Mouse (Mus musculus): Measurements from ENCODE around the gene Fbxl7. TPM values are rescaled to one million over a fixed set of nuclear protein-coding genes. Genes with fewer than 3 reads are reported as not detected.

Gene Fbxl7
- polyA plus RNA-seq (2012; rRNA removed; ENCODE audit: low replicate concordance): 0.53 and 1.0 TPM in 2 replicates

DNA sequence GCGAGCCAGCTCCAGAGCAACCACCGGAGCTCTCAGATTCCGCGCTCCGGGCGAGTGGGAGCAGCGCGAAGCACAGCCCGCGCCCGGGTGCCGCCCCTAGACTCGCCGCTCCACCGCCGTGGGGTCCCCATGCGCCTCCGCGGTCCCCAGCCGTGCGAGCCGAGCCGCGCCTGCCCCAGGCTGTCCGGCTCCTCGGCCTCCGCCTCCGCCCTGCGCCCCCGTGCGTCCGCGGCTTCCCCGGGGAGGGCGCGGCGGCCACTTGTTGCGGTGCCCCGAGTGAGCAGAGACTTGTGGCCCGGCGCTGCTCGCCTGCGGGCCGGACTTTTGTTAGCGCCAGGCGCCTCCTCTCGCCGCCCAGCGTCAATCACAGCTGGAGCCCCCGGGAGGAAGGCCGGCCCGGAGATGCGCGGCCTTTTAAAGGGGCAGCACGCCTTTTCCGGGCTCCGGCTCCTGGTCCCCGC, at the start of gene Fbxl7:
Fbxl7 (minus strand) TSS at position 330 of the 461 bp plus-strand sequence.

Data from duodenum, adult 2 months (tissue).